Mouse (Mus musculus) stomach, postnatal 0 days (tissue): ENCODE measurements around the gene Msh3.

ENCODE experiments used
- CTCF ChIP-seq: IDR thresholded peaks from 2 replicates; pipeline ENCODE4 v1.5.1; 2016; ENCODE audit warnings: antibody characterized with exemption, low read depth, mild to moderate bottlenecking, moderate library complexity
- EP300 ChIP-seq: optimal IDR thresholded peaks from 2 replicates; pipeline ENCODE3; 2016; ENCODE audit warnings: antibody characterized with exemption

GRCm38 (mm10) chr13:92255480-92255879 lies 99.3 kb downstream of the Msh3 start:
- no peak for TF ChIP-seq CTCF
- no peak for TF ChIP-seq EP300
